12 mouse cellular contexts compared by ENCODE assay signal in the genomic region with DNA sequence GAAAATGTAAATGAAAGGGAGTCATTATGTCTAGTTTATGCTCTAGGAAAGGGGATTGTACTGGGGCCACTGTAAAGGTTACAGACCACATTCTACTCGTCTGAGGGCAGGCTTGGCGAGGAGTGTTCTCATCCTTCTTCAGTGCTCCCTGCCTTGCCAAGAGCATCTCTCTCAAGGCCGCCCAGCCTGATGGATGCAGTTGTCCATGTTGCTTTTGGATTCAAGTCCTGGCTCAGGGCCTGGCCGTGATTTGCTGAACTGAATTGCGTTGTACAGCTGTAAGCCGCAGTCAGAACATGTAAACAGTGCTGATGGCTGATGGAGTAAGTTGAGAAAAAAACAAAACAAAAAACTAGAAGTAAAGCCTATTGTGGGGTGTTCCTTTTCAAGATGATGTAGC. TPM values are rescaled to one million over a fixed set of nuclear protein-coding genes. Genes with fewer than 3 reads are reported as not detected.
A peak's percentile ranks its signal among the peaks of the same experiment; 100 is the strongest.
DNase-seq lines count a peak whose midpoint lies in the region; ATAC-seq lines count a peak whose summit lies in the region.
"Had no signal": no experiment of that assay in that cellular context is flagged by ENCODE, and none has a peak within 500 bp of the region (broad histone marks: within the 10 kb centered on the region; RNA-seq: fewer than 3 reads in every experiment).

No protein-coding gene starts in this region.

- H3K4me2 ChIP-seq in embryonic facial prominence, embryonic 14.5 days (ENCODE audit: low read depth, low read length): no peak overlapping the region
- no peak overlapping the region for H3K4me2 ChIP-seq in forebrain, embryonic 12.5 days
- H3K4me2 ChIP-seq: heart, embryonic 13.5 days; liver, embryonic 15.5 days had no signal

- WGBS in embryonic facial prominence, embryonic 14.5 days: 68% methylated on average over 6 of the region's 6 CpGs
- 91% methylated on average over 6 of the region's 6 CpGs for WGBS in embryonic facial prominence, embryonic 10.5 days
- 87% methylated on average over 6 of the region's 6 CpGs for WGBS in forebrain, embryonic 12.5 days

- no peak overlapping the region for H3K9ac ChIP-seq in embryonic facial prominence, embryonic 14.5 days (ENCODE audit: low read depth, low read length)
- no peak overlapping the region for H3K9ac ChIP-seq in forebrain, embryonic 12.5 days
- H3K9ac ChIP-seq: heart, embryonic 13.5 days; liver, embryonic 15.5 days had no signal

- H3K27ac ChIP-seq in embryonic facial prominence, embryonic 14.5 days (replicated peaks; ENCODE audit: low read depth, low read length): no peak overlapping the region
- H3K27ac ChIP-seq in embryonic facial prominence, embryonic 10.5 days (replicated peaks): no peak overlapping the region
- H3K27ac ChIP-seq in forebrain, embryonic 12.5 days: no peak overlapping the region
- H3K27ac ChIP-seq: heart, embryonic 13.5 days; liver, embryonic 15.5 days had no signal

- ATAC-seq in embryonic facial prominence, embryonic 14.5 days (ENCODE audit: low read depth): no peak
- ATAC-seq in forebrain, embryonic 12.5 days (ENCODE audit: low FRiP score): no peak
- ATAC-seq: Patski had no signal

- H3K9me3 ChIP-seq in embryonic facial prominence, embryonic 14.5 days (ENCODE audit: control insufficient read depth, low read length): no peaks in the 10 kb centered on the region
- no peaks in the 10 kb centered on the region for H3K9me3 ChIP-seq in embryonic facial prominence, embryonic 10.5 days
- H3K9me3 ChIP-seq in forebrain, embryonic 12.5 days: no peaks in the 10 kb centered on the region
- H3K9me3 ChIP-seq: heart, embryonic 13.5 days; liver, embryonic 15.5 days had no signal

- H3K36me3 ChIP-seq in embryonic facial prominence, embryonic 14.5 days (ENCODE audit: control insufficient read depth, insufficient read depth, low read length): no peaks in the 10 kb centered on the region
- H3K36me3 ChIP-seq in embryonic facial prominence, embryonic 10.5 days (replicated peaks): no peaks in the 10 kb centered on the region
- H3K36me3 ChIP-seq in forebrain, embryonic 12.5 days (replicated peaks): no peaks in the 10 kb centered on the region
- H3K36me3 ChIP-seq: heart, embryonic 13.5 days; liver, embryonic 15.5 days had no signal

- intact Hi-C loops in heart, postnatal 25 days (cut with DNase I): no loop called here

- peak; percentile 84 for DNase-seq in embryonic facial prominence, embryonic 14.5 days (ENCODE audit: low spot score)
- no peak for DNase-seq in embryonic facial prominence, embryonic 10.5 days (ENCODE audit: low spot score)
- peak; percentile 16 for DNase-seq in adrenal gland, postnatal 14 days
- peak; percentile 66 for DNase-seq in heart, postnatal 25 days (ENCODE audit: low spot score)
- peak; percentile 58 for DNase-seq in lung, postnatal 10 days
- no peak for DNase-seq in B cell, adult 2 months
- DNase-seq in c-Kit-positive CD71-positive TER-119-positive erythroid progenitor cells, embryonic 14.5 days (ENCODE audit: low spot score): no peak
- DNase-seq: layer of hippocampus, adult 9-11 months had no signal

- H3K4me1 ChIP-seq in embryonic facial prominence, embryonic 14.5 days (ENCODE audit: control insufficient read depth, insufficient read depth, low read length): 0 out of 2 replicates have a peak, but pooled peaks cover 3% of the 10 kb centered on the region
- no peaks in the 10 kb centered on the region for H3K4me1 ChIP-seq in embryonic facial prominence, embryonic 10.5 days
- no peaks in the 10 kb centered on the region for H3K4me1 ChIP-seq in forebrain, embryonic 12.5 days
- H3K4me1 ChIP-seq: heart, embryonic 13.5 days; liver, embryonic 15.5 days had no signal

- H3K27me3 ChIP-seq in embryonic facial prominence, embryonic 14.5 days (replicated peaks; ENCODE audit: control insufficient read depth, insufficient read depth, low read length): no peaks in the 10 kb centered on the region
- no peaks in the 10 kb centered on the region for H3K27me3 ChIP-seq in embryonic facial prominence, embryonic 10.5 days (replicated peaks; ENCODE audit: low read depth, poor library complexity, severe bottlenecking)
- no peaks in the 10 kb centered on the region for H3K27me3 ChIP-seq in forebrain, embryonic 12.5 days
- H3K27me3 ChIP-seq: heart, embryonic 13.5 days; liver, embryonic 15.5 days; Patski had no signal

- H3K4me3 ChIP-seq in embryonic facial prominence, embryonic 14.5 days (ENCODE audit: low read depth, low read length): no peak overlapping the region
- no peak overlapping the region for H3K4me3 ChIP-seq in embryonic facial prominence, embryonic 10.5 days
- H3K4me3 ChIP-seq in forebrain, embryonic 12.5 days (replicated peaks): no peak overlapping the region
- H3K4me3 ChIP-seq: heart, embryonic 13.5 days; liver, embryonic 15.5 days had no signal

RNA-seq across cellular contexts. Expression of gene Musk, which starts 7.4 kb away (rescaled TPM):
- 11.8 and 12.9 TPM in 2 replicates for polyA plus RNA-seq in embryonic facial prominence, embryonic 14.5 days (2014; fragmentation: Nextera tagmentation; extraction: Ambion mirVana)
- 0.08 and 0.22 TPM in 2 replicates for polyA plus RNA-seq in embryonic facial prominence, embryonic 10.5 days (2016; fragmentation: Nextera tagmentation; extraction: Ambion mirVana)
- total RNA-seq in adrenal gland, postnatal 14 days (2021): 0.41 and 0.75 TPM in 2 replicates
- under 1 TPM; 0.57 to 0.70 TPM for total RNA-seq in heart, postnatal 25 days (2021)
- 0.06 TPM in 1 of 2 replicates, not detected in the other for polyA plus RNA-seq in forebrain, embryonic 12.5 days (2016; fragmentation: Nextera tagmentation; extraction: Ambion mirVana)
- polyA plus RNA-seq: Patski had no signal

Comparison
In these comparisons a context has a peak if more than half of its experiments do, and no peak if none do; other contexts are left out.
1. DNase-seq: peak in embryonic facial prominence, embryonic 14.5 days (single experiment), adrenal gland, postnatal 14 days (single experiment), heart, postnatal 25 days (single experiment) and lung, postnatal 10 days (single experiment); none in embryonic facial prominence, embryonic 10.5 days (single experiment), B cell, adult 2 months (0 of 2) and c-Kit-positive CD71-positive TER-119-positive erythroid progenitor cells, embryonic 14.5 days (single experiment).
2. RNA of gene Musk, which starts 7.4 kb away (polyA plus RNA-seq): 11.8 to 12.9 TPM in embryonic facial prominence, embryonic 14.5 days; 0.08 to 0.22 TPM in embryonic facial prominence, embryonic 10.5 days and 0.06 TPM in forebrain, embryonic 12.5 days; every median in the first group is over 10 times any median in the second.